Mouse (Mus musculus): ENCODE measurements around the gene Pdpn.

Gene Pdpn

GRCm38 (mm10) chr4:143298431-143299315 lies 691 bp downstream of the Pdpn start:
- no peak for DNase-seq (ENCODE audit: low spot score in 2 of 2)

GRCm38 (mm10) chr4:143297016-143297556 lies 2.3 kb downstream of the Pdpn start:
- no peak for DNase-seq (ENCODE audit: low spot score in 2 of 2)

GRCm38 (mm10) chr4:143296153-143296552 lies 3.2 kb downstream of the Pdpn start:
- no peak for DNase-seq (ENCODE audit: low spot score in 2 of 2)

GRCm38 (mm10) chr4:143294324-143294723 lies 5.0 kb downstream of the Pdpn start:
- no peak for DNase-seq (ENCODE audit: low spot score in 2 of 2)

- no peak for DNase-seq (ENCODE audit: low spot score in 2 of 2)
Observed at GRCm38 (mm10) chr4:143288880-143289279, 10.5 kb downstream of the Pdpn start.

GRCm38 (mm10) chr4:143288473-143288872 lies 10.9 kb downstream of the Pdpn start:
- DNase-seq (ENCODE audit: low spot score in 2 of 2): no peak

GRCm38 (mm10) chr4:143287065-143287464 lies 12.3 kb downstream of the Pdpn start:
- DNase-seq (ENCODE audit: low spot score in 2 of 2): no peak

GRCm38 (mm10) chr4:143280166-143280565 lies 19.2 kb downstream of the Pdpn start:
- DNase-seq (ENCODE audit: low spot score in 2 of 2): no peak

- DNase-seq (ENCODE audit: low spot score in 2 of 2): no peak
Observed at GRCm38 (mm10) chr4:143279661-143280060, 19.7 kb downstream of the Pdpn start.

- DNase-seq (ENCODE audit: low spot score in 2 of 2): no peak
Observed at GRCm38 (mm10) chr4:143279016-143279415, 20.3 kb downstream of the Pdpn start.

GRCm38 (mm10) chr4:143278429-143278871 lies 20.9 kb downstream of the Pdpn start:
- peak; percentile 68 to 78 for DNase-seq (ENCODE audit: low spot score in 2 of 2)

- DNase-seq (ENCODE audit: low spot score in 2 of 2): no peak
Observed at GRCm38 (mm10) chr4:143277319-143277718, 22.0 kb downstream of the Pdpn start.

- DNase-seq (ENCODE audit: low spot score in 2 of 2): no peak
Observed at GRCm38 (mm10) chr4:143271571-143271970, 27.8 kb downstream of the Pdpn start.

GRCm38 (mm10) chr4:143270903-143271302 lies 28.5 kb downstream of the Pdpn start:
- no peak for DNase-seq (ENCODE audit: low spot score in 2 of 2)

GRCm38 (mm10) chr4:143262696-143263095 lies 36.7 kb downstream of the Pdpn start:
- DNase-seq (ENCODE audit: low spot score in 2 of 2): no peak

GRCm38 (mm10) chr4:143259718-143260349 lies 39.5 kb downstream of the Pdpn start:
- DNase-seq (ENCODE audit: low spot score in 2 of 2): no peak

- DNase-seq (ENCODE audit: low spot score in 2 of 2): peak; percentile 37 to 64
Observed at GRCm38 (mm10) chr4:143258517-143258916, 40.8 kb downstream of the Pdpn start.

- DNase-seq (ENCODE audit: low spot score in 2 of 2): no peak
Observed at GRCm38 (mm10) chr4:143257971-143258370, 41.4 kb downstream of the Pdpn start.

- no peak for DNase-seq (ENCODE audit: low spot score in 2 of 2)
Observed at GRCm38 (mm10) chr4:143255541-143255940, 43.8 kb downstream of the Pdpn start.

- no peak for DNase-seq (ENCODE audit: low spot score in 2 of 2)
Observed at GRCm38 (mm10) chr4:143253356-143253755, 46.0 kb downstream of the Pdpn start.

- DNase-seq (ENCODE audit: low spot score in 2 of 2): no peak
Observed at GRCm38 (mm10) chr4:143248050-143248449, 51.3 kb downstream of the Pdpn start.

GRCm38 (mm10) chr4:143241294-143241693 lies 58.1 kb downstream of the Pdpn start:
- no peak for DNase-seq (ENCODE audit: low spot score in 2 of 2)
